Mouse (Mus musculus): ENCODE data around the gene Hnrnpab. TPM values are rescaled to one million over a fixed set of nuclear protein-coding genes. Genes with fewer than 3 reads are reported as not detected.
A peak's percentile ranks its signal among the peaks of the same experiment; 100 is the strongest.

The Hnrnpab gene
- polyA plus RNA-seq (2012; rRNA removed): 101 and 103 TPM in 2 replicates

GRCm38 (mm10) chr11:51606447-51607095 is at the start of gene Hnrnpab:
Gene Hnrnpab (minus strand): TSS chr11:51606847.
- peaks cover 3% of the 10 kb centered on the region; the same call in 1 of the 2 replicates for H3K4me1 ChIP-seq (ENCODE audit: control insufficient read depth, insufficient read depth, low read length)
- peak within 1 kb of the TSS; percentile 69 for H3K4me3 ChIP-seq (replicated peaks; ENCODE audit: insufficient read depth, low read depth, low read length)
- no peaks in the 10 kb centered on the region for H3K27me3 ChIP-seq (ENCODE audit: control insufficient read depth, insufficient read depth, low read length)
- TF ChIP-seq POLR2A (IDR thresholded peaks at IDR 0.05; ENCODE audit: borderline replicate concordance, insufficient read depth, low read length) (peak; percentile 99), CTCF (IDR thresholded peaks at IDR 0.05; ENCODE audit: borderline replicate concordance, insufficient read depth, low read depth, low read length) (no peak)
- DNase-seq: peak; percentile 98
- WGBS: under 1% methylated on average over 89 of the region's 91 CpGs
- H3K27ac ChIP-seq (ENCODE audit: insufficient read depth, low read length): peak within 1 kb of the TSS; percentile 57

- 0 out of 2 replicates have a peak, but pooled peaks cover 3% of the 10 kb centered on the region for H3K4me1 ChIP-seq (ENCODE audit: control insufficient read depth, insufficient read depth, low read length)
- no peak for DNase-seq
- TF ChIP-seq CTCF (IDR thresholded peaks at IDR 0.05; ENCODE audit: borderline replicate concordance, insufficient read depth, low read depth, low read length): no peak
- TF ChIP-seq POLR2A (IDR thresholded peaks at IDR 0.05; ENCODE audit: borderline replicate concordance, insufficient read depth, low read length): no peak
- no peaks in the 10 kb centered on the region for H3K27me3 ChIP-seq (ENCODE audit: control insufficient read depth, insufficient read depth, low read length)
- no peak overlapping the region for H3K27ac ChIP-seq (ENCODE audit: insufficient read depth, low read length)
- H3K4me3 ChIP-seq (replicated peaks; ENCODE audit: insufficient read depth, low read depth, low read length): no peak overlapping the region
- 85% methylated on average over 3 of the region's 3 CpGs for WGBS
Observed at GRCm38 (mm10) chr11:51654891-51655290, 48.2 kb upstream of the Hnrnpab start.

- H3K4me3 ChIP-seq (replicated peaks; ENCODE audit: insufficient read depth, low read depth, low read length): no peak overlapping the region
- H3K27me3 ChIP-seq (ENCODE audit: control insufficient read depth, insufficient read depth, low read length): no peaks in the 10 kb centered on the region
- no peak overlapping the region for H3K27ac ChIP-seq (ENCODE audit: insufficient read depth, low read length)
- H3K4me1 ChIP-seq (ENCODE audit: control insufficient read depth, insufficient read depth, low read length): 0 out of 2 replicates have a peak, but pooled peaks cover 3% of the 10 kb centered on the region
- WGBS: 86% methylated on average over 6 of the region's 6 CpGs
- no peak for DNase-seq
- TF ChIP-seq CTCF (IDR thresholded peaks at IDR 0.05; ENCODE audit: borderline replicate concordance, insufficient read depth, low read depth, low read length): no peak
- no peak for TF ChIP-seq POLR2A (IDR thresholded peaks at IDR 0.05; ENCODE audit: borderline replicate concordance, insufficient read depth, low read length)
Observed at GRCm38 (mm10) chr11:51653736-51654135, 47.1 kb upstream of the Hnrnpab start.

- no peak for TF ChIP-seq POLR2A (IDR thresholded peaks at IDR 0.05; ENCODE audit: borderline replicate concordance, insufficient read depth, low read length)
- no peak for TF ChIP-seq CTCF (IDR thresholded peaks at IDR 0.05; ENCODE audit: borderline replicate concordance, insufficient read depth, low read depth, low read length)
- WGBS: 90% methylated on average over 4 of the region's 4 CpGs
- H3K27me3 ChIP-seq (ENCODE audit: control insufficient read depth, insufficient read depth, low read length): no peaks in the 10 kb centered on the region
- DNase-seq: no peak
- H3K4me3 ChIP-seq (replicated peaks; ENCODE audit: insufficient read depth, low read depth, low read length): no peak overlapping the region
- H3K27ac ChIP-seq (ENCODE audit: insufficient read depth, low read length): no peak overlapping the region
- H3K4me1 ChIP-seq (ENCODE audit: control insufficient read depth, insufficient read depth, low read length): 0 out of 2 replicates have a peak, but pooled peaks cover 3% of the 10 kb centered on the region
Observed at GRCm38 (mm10) chr11:51652889-51653418, 46.3 kb upstream of the Hnrnpab start.

- peak within 1 kb of the TSS; percentile 51 for H3K4me3 ChIP-seq (replicated peaks; ENCODE audit: insufficient read depth, low read depth, low read length)
- H3K27me3 ChIP-seq (ENCODE audit: control insufficient read depth, insufficient read depth, low read length): no peaks in the 10 kb centered on the region
- peak; percentile 53 for DNase-seq
- WGBS: 3% methylated on average over 53 of the region's 70 CpGs
- no peak within 1 kb of the TSS for H3K27ac ChIP-seq (ENCODE audit: insufficient read depth, low read length)
- TF ChIP-seq CTCF (IDR thresholded peaks at IDR 0.05; ENCODE audit: borderline replicate concordance, insufficient read depth, low read depth, low read length): no peak
- TF ChIP-seq POLR2A (IDR thresholded peaks at IDR 0.05; ENCODE audit: borderline replicate concordance, insufficient read depth, low read length): no peak
- 0 out of 2 replicates have a peak, but pooled peaks cover 3% of the 10 kb centered on the region for H3K4me1 ChIP-seq (ENCODE audit: control insufficient read depth, insufficient read depth, low read length)
Observed at GRCm38 (mm10) chr11:51650691-51651515, 44.3 kb upstream of the Hnrnpab start, which contains the start of the genes N4bp3 and D930048N14Rik. Gene N4bp3 (minus strand): TSS chr11:51650842. Gene D930048N14Rik (plus strand): TSS chr11:51650954.

GRCm38 (mm10) chr11:51650261-51650660 is 43.6 kb upstream of the Hnrnpab start:
- H3K27me3 ChIP-seq (ENCODE audit: control insufficient read depth, insufficient read depth, low read length): no peaks in the 10 kb centered on the region
- TF ChIP-seq POLR2A (IDR thresholded peaks at IDR 0.05; ENCODE audit: borderline replicate concordance, insufficient read depth, low read length) (no peak), CTCF (IDR thresholded peaks at IDR 0.05; ENCODE audit: borderline replicate concordance, insufficient read depth, low read depth, low read length) (no peak)
- no peak for DNase-seq
- H3K4me1 ChIP-seq (ENCODE audit: control insufficient read depth, insufficient read depth, low read length): 0 out of 2 replicates have a peak, but pooled peaks cover 3% of the 10 kb centered on the region
- peak overlapping the region; percentile 51 for H3K4me3 ChIP-seq (replicated peaks; ENCODE audit: insufficient read depth, low read depth, low read length)
- H3K27ac ChIP-seq (ENCODE audit: insufficient read depth, low read length): no peak overlapping the region
- 1% methylated on average over 30 of the region's 30 CpGs for WGBS

- Histone ChIP-seq H3K4me1 (ENCODE audit: control insufficient read depth, insufficient read depth, low read length) (0 out of 2 replicates have a peak, but pooled peaks cover 3% of the 10 kb centered on the region), H3K27me3 (ENCODE audit: control insufficient read depth, insufficient read depth, low read length) (no peaks in the 10 kb centered on the region), H3K4me3 (replicated peaks; ENCODE audit: insufficient read depth, low read depth, low read length) (peak overlapping the region; percentile 51), H3K27ac (ENCODE audit: insufficient read depth, low read length) (no peak overlapping the region)
- WGBS: 28% methylated on average over 7 of the region's 7 CpGs
- no peak for DNase-seq
- no peak for TF ChIP-seq CTCF (IDR thresholded peaks at IDR 0.05; ENCODE audit: borderline replicate concordance, insufficient read depth, low read depth, low read length)
Observed at GRCm38 (mm10) chr11:51649889-51650199, 43.2 kb upstream of the Hnrnpab start.

All from cerebellum, adult 2 months (tissue).